Mouse (Mus musculus): ENCODE measurements around the gene Pfn1. TPM values are rescaled to one million over a fixed set of nuclear protein-coding genes. Genes with fewer than 3 reads are reported as not detected.

Gene Pfn1
- total RNA-seq (2018; cell fraction: chromatin; rRNA removed), result 100 to 1,000 TPM; 113 to 507 (median 279) TPM
- 1,000 to 10,000 TPM; 1,533 to 2,376 (median 1,898) TPM for total RNA-seq (2018; cell fraction: cytosol; rRNA removed)
- total RNA-seq (2018; cell fraction: nucleus; rRNA removed), result 1,000 to 10,000 TPM in 1 of 26 experiments, 100 to 1,000 TPM in 25; 314 to 1,343 (median 755) TPM
- 1,563 to 2,873 TPM (median 2,872 TPM) in 3 replicates for polyA plus RNA-seq (2018)

- WGBS (ENCODE audit: missing documents), result under 1% methylated on average over 57 of the region's 61 CpGs
- Histone ChIP-seq H3K27ac (peak within 1 kb of the TSS; percentile 96), H3K4me3 (ENCODE audit: inconsistent target) (peak within 1 kb of the TSS; percentile 79), H3K79me2 (ENCODE audit: inconsistent target) (peaks cover 48% of the 10 kb centered on the region), H3K36me3 (ENCODE audit: inconsistent target) (peaks cover 19% of the 10 kb centered on the region; the same call in 1 of the 2 replicates)
Observed at GRCm38 (mm10) chr11:70654198-70654922, at the start of gene Pfn1. Gene Pfn1 (minus strand): TSS chr11:70654644.

GRCm38 (mm10) chr11:70702781-70703180 lies 48.3 kb upstream of the Pfn1 start:
- Histone ChIP-seq H3K36me3 (ENCODE audit: inconsistent target) (peaks cover 47% of the 10 kb centered on the region), H3K4me3 (ENCODE audit: inconsistent target) (no peak overlapping the region), H3K79me2 (ENCODE audit: inconsistent target) (peaks cover 36% of the 10 kb centered on the region), H3K27ac (no peak overlapping the region)
- WGBS (ENCODE audit: missing documents), result 84% methylated on average over 4 of the region's 6 CpGs

GRCm38 (mm10) chr11:70701984-70702733 lies 47.7 kb upstream of the Pfn1 start:
- peak overlapping the region; percentile 90; the same call in 1 of the 2 replicates for H3K4me3 ChIP-seq (ENCODE audit: inconsistent target)
- peaks cover 36% of the 10 kb centered on the region for H3K79me2 ChIP-seq (ENCODE audit: inconsistent target)
- no peak overlapping the region for H3K27ac ChIP-seq
- H3K36me3 ChIP-seq (ENCODE audit: inconsistent target), result peaks cover 41% of the 10 kb centered on the region
- 99% methylated on average over 6 of the region's 6 CpGs for WGBS (ENCODE audit: missing documents)

GRCm38 (mm10) chr11:70701221-70701955 lies 46.9 kb upstream of the Pfn1 start:
- peak overlapping the region; percentile 64 for H3K27ac ChIP-seq
- H3K36me3 ChIP-seq (ENCODE audit: inconsistent target), result peaks cover 33% of the 10 kb centered on the region
- WGBS (ENCODE audit: missing documents), result 61% methylated on average over 10 of the region's 10 CpGs
- H3K79me2 ChIP-seq (ENCODE audit: inconsistent target), result peaks cover 36% of the 10 kb centered on the region
- H3K4me3 ChIP-seq (ENCODE audit: inconsistent target), result peak overlapping the region; percentile 90

GRCm38 (mm10) chr11:70700613-70701012 lies 46.2 kb upstream of the Pfn1 start:
- under 1% methylated on average over 33 of the region's 34 CpGs for WGBS (ENCODE audit: missing documents)
- Histone ChIP-seq H3K79me2 (ENCODE audit: inconsistent target) (peaks cover 36% of the 10 kb centered on the region), H3K4me3 (ENCODE audit: inconsistent target) (peak overlapping the region; percentile 90), H3K27ac (peak overlapping the region; percentile 64), H3K36me3 (ENCODE audit: inconsistent target) (peaks cover 26% of the 10 kb centered on the region)

- H3K4me3 ChIP-seq (ENCODE audit: inconsistent target), result peak within 1 kb of the TSS; percentile 90
- H3K79me2 ChIP-seq (ENCODE audit: inconsistent target), result peaks cover 36% of the 10 kb centered on the region
- H3K36me3 ChIP-seq (ENCODE audit: inconsistent target), result peaks cover 19% of the 10 kb centered on the region
- 4% methylated on average over 46 of the region's 69 CpGs for WGBS (ENCODE audit: missing documents)
- H3K27ac ChIP-seq, result peak within 1 kb of the TSS; percentile 64
Observed at GRCm38 (mm10) chr11:70699722-70700556, 45.5 kb upstream of the Pfn1 start, which contains the start of the genes Inca1 and Kif1c. Gene Inca1 (minus strand): TSS chr11:70700155. Gene Kif1c (plus strand): TSS chr11:70700548.

GRCm38 (mm10) chr11:70699051-70699450 lies 44.6 kb upstream of the Pfn1 start:
- no peak overlapping the region for H3K4me3 ChIP-seq (ENCODE audit: inconsistent target)
- no peak overlapping the region for H3K27ac ChIP-seq
- 96% methylated on average over 2 of the region's 2 CpGs for WGBS (ENCODE audit: missing documents)
- H3K79me2 ChIP-seq (ENCODE audit: inconsistent target), result peaks cover 35% of the 10 kb centered on the region
- peaks cover 10% of the 10 kb centered on the region for H3K36me3 ChIP-seq (ENCODE audit: inconsistent target)

GRCm38 (mm10) chr11:70697376-70697775 lies 42.9 kb upstream of the Pfn1 start:
- no peak overlapping the region for H3K27ac ChIP-seq
- no peak overlapping the region for H3K4me3 ChIP-seq (ENCODE audit: inconsistent target)
- WGBS (ENCODE audit: missing documents), result 91% methylated on average over 3 of the region's 3 CpGs
- peaks cover 18% of the 10 kb centered on the region for H3K79me2 ChIP-seq (ENCODE audit: inconsistent target)
- H3K36me3 ChIP-seq (ENCODE audit: inconsistent target), result no peaks in the 10 kb centered on the region

- H3K4me3 ChIP-seq (ENCODE audit: inconsistent target), result no peak overlapping the region
- no peak overlapping the region for H3K27ac ChIP-seq
- 92% methylated on average over 3 of the region's 3 CpGs for WGBS (ENCODE audit: missing documents)
- H3K36me3 ChIP-seq (ENCODE audit: inconsistent target), result no peaks in the 10 kb centered on the region
- H3K79me2 ChIP-seq (ENCODE audit: inconsistent target), result no peaks in the 10 kb centered on the region
Observed at GRCm38 (mm10) chr11:70693504-70693903, 39.1 kb upstream of the Pfn1 start.

- Histone ChIP-seq H3K27ac (no peak overlapping the region), H3K79me2 (ENCODE audit: inconsistent target) (peaks cover 29% of the 10 kb centered on the region), H3K36me3 (ENCODE audit: inconsistent target) (peaks cover 15% of the 10 kb centered on the region; the same call in 1 of the 2 replicates), H3K4me3 (ENCODE audit: inconsistent target) (no peak overlapping the region)
- 92% methylated on average over 4 of the region's 4 CpGs for WGBS (ENCODE audit: missing documents)
Observed at GRCm38 (mm10) chr11:70689578-70689977, 35.1 kb upstream of the Pfn1 start.

- peaks cover 38% of the 10 kb centered on the region for H3K79me2 ChIP-seq (ENCODE audit: inconsistent target)
- WGBS (ENCODE audit: missing documents), result 53% methylated on average over 8 of the region's 8 CpGs
- peaks cover 20% of the 10 kb centered on the region; the same call in 1 of the 2 replicates for H3K36me3 ChIP-seq (ENCODE audit: inconsistent target)
- H3K27ac ChIP-seq, result peak overlapping the region; percentile 72
- H3K4me3 ChIP-seq (ENCODE audit: inconsistent target), result peak overlapping the region; percentile 55
Observed at GRCm38 (mm10) chr11:70688372-70688771, 33.9 kb upstream of the Pfn1 start.

GRCm38 (mm10) chr11:70687601-70688199 lies 33.3 kb upstream of the Pfn1 start, which contains the start of gene Camta2:
Gene Camta2 (minus strand): TSS chr11:70688105.
- Histone ChIP-seq H3K79me2 (ENCODE audit: inconsistent target) (peaks cover 44% of the 10 kb centered on the region), H3K36me3 (ENCODE audit: inconsistent target) (peaks cover 23% of the 10 kb centered on the region; the same call in 1 of the 2 replicates), H3K4me3 (ENCODE audit: inconsistent target) (peak within 1 kb of the TSS; percentile 80), H3K27ac (peak within 1 kb of the TSS; percentile 84)
- under 1% methylated on average over 53 of the region's 55 CpGs for WGBS (ENCODE audit: missing documents)

All from macrophage (primary cell).